Mouse (Mus musculus): ENCODE results near the gene Mum1. TPM values are rescaled to one million over a fixed set of nuclear protein-coding genes. Genes with fewer than 3 reads are reported as not detected.

Gene Mum1
- total RNA-seq, 1 experiment from 2014 or later: 42.0 TPM

- no peak for ATAC-seq (ENCODE audit: extremely low read depth, insufficient number of reproducible peaks, low FRiP score, poor library complexity, severe bottlenecking)
These were observed 62.4 kb downstream of the Mum1 start for GRCm38 (mm10) chr10:80288657-80289056.

- ATAC-seq (ENCODE audit: extremely low read depth, insufficient number of reproducible peaks, low FRiP score, poor library complexity, severe bottlenecking): peak; percentile 91
These were observed 66.3 kb downstream of the Mum1 start, which contains the start of gene Rps15 for GRCm38 (mm10) chr10:80292251-80293146. Rps15 (plus strand) TSS chr10:80292453.

GRCm38 (mm10) chr10:80293325-80293724, 67.1 kb downstream of the Mum1 start:
- no peak for ATAC-seq (ENCODE audit: extremely low read depth, insufficient number of reproducible peaks, low FRiP score, poor library complexity, severe bottlenecking)

Other genes with a start within 250 kb of the Mum1 start
- gene Tmem259, start 242.1 kb upstream of the Mum1 start, total RNA-seq (2017): 80.7 and 81.4 TPM in 2 replicates
- gene Cnn2, start 237.8 kb upstream of the Mum1 start, total RNA-seq (2017): 284 and 308 TPM in 2 replicates
- 45.9 and 53.7 TPM in 2 replicates for gene Abca7, start 229.9 kb upstream of the Mum1 start, total RNA-seq (2017)
- 695 and 736 TPM in 2 replicates for gene Arhgap45, start 209.8 kb upstream of the Mum1 start, total RNA-seq (2017)
- gene Polr2e, start 186.6 kb upstream of the Mum1 start, total RNA-seq (2017): 47.7 and 66.4 TPM in 2 replicates
- gene Gpx4, start 179.3 kb upstream of the Mum1 start, total RNA-seq (2017): 206 and 276 TPM in 2 replicates
- 232 and 238 TPM in 2 replicates for gene Sbno2, start 120.9 kb upstream of the Mum1 start, total RNA-seq (2017)
- gene Stk11, start 110.6 kb upstream of the Mum1 start, total RNA-seq (2017): 229 and 235 TPM in 2 replicates
- 34.4 and 38.6 TPM in 2 replicates for gene Atp5d, start 87.8 kb upstream of the Mum1 start, total RNA-seq (2017)
- gene Cbarp, start 85.6 kb upstream of the Mum1 start, total RNA-seq (2017): 0.98 and 1.6 TPM in 2 replicates
- 126 and 143 TPM in 2 replicates for gene Midn, start 78.2 kb upstream of the Mum1 start, total RNA-seq (2017)
- 151 and 158 TPM in 2 replicates for gene Cirbp, start 60.4 kb upstream of the Mum1 start, total RNA-seq (2017)
- gene 1600002K03Rik, start 53.5 kb upstream of the Mum1 start, total RNA-seq (2017): 10.3 and 14.2 TPM in 2 replicates
- gene Efna2, start 47.0 kb upstream of the Mum1 start, total RNA-seq (2017): 0.49 TPM in 1 of 2 replicates, not detected in the other
- 54.3 and 69.8 TPM in 2 replicates for gene Ndufs7, start 22.7 kb downstream of the Mum1 start, total RNA-seq (2017)
- 0.70 and 2.7 TPM in 2 replicates for gene Gamt, start 34.6 kb downstream of the Mum1 start, total RNA-seq (2017)
- gene Dazap1, start 35.1 kb downstream of the Mum1 start, total RNA-seq (2017): 83.8 and 93.6 TPM in 2 replicates
- 1,847 and 1,925 TPM in 2 replicates for gene Rps15, start 66.0 kb downstream of the Mum1 start, total RNA-seq (2017)
- gene Apc2, start 69.5 kb downstream of the Mum1 start, total RNA-seq (2017): 0.23 and 0.37 TPM in 2 replicates
- 17.5 and 20.7 TPM in 2 replicates for gene 2310011J03Rik, start 94.1 kb downstream of the Mum1 start, total RNA-seq (2017)
- 0.25 TPM in 1 of 2 replicates, not detected in the other for gene Pcsk4, start 103.1 kb downstream of the Mum1 start, total RNA-seq (2017)
- gene Reep6, start 103.5 kb downstream of the Mum1 start, total RNA-seq (2017): not detected in 2 replicates
- gene Adamtsl5, start 122.0 kb downstream of the Mum1 start, total RNA-seq (2017): not detected in 2 replicates
- not detected in 2 replicates for gene Plk5, start 130.0 kb downstream of the Mum1 start, total RNA-seq (2017)
- gene Mex3d, start 161.2 kb downstream of the Mum1 start, total RNA-seq (2017): 4.1 and 4.8 TPM in 2 replicates
- gene Mbd3, start 173.1 kb downstream of the Mum1 start, total RNA-seq (2017): 26.9 and 27.0 TPM in 2 replicates
- gene Uqcr11, start 180.4 kb downstream of the Mum1 start, total RNA-seq (2017): 35.4 and 38.2 TPM in 2 replicates
- 81.3 and 86.5 TPM in 2 replicates for gene Tcf3, start 207.2 kb downstream of the Mum1 start, total RNA-seq (2017)